Mouse (Mus musculus): ENCODE results near the gene Pan2. TPM values are rescaled to one million over a fixed set of nuclear protein-coding genes. Genes with fewer than 3 reads are reported as not detected.
"Not testable (repeated sequence)": the region's sequence is repeated elsewhere in the genome, so short reads cannot be mapped to it uniquely, and the experiment has no call there.

The Pan2 gene
- total and polyA plus RNA-seq, 3 experiments: 10.6 to 18.5 (median 11.0) TPM

DNA sequence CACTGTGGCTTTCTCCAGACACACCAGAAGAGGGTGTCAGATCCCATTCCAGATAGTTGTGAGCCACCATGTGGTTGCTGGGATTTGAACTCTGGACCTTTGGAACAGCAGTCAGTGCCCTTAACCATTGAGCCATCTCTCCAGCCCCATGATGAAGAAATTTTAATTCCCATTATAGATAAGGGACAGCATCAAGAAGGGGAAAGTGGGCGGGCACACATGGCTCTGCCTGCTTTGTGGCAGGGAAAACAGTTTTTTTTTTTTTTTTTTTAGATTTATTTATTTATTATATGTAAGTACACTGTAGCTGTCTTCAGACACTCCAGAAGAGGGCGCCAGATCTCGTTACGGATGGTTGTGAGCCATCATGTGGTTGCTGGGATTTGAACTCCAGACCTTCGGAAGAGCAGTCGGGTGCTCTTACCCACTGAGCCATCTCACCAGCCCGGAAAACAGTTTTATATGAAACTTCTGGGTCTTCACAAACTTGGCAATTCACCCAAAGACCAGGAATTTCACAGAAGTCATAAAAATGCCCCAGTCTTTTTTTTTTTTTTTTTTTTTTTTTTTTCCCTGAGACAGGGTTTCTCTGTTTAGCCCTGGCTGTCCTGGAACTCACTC is 30.2 kb upstream of the Pan2 start:
- H3K4me2 ChIP-seq (ENCODE audit: insufficient read depth, low read depth, poor library complexity, severe bottlenecking); in situ Hi-C loops (cut with MboI; ENCODE audit: low pct_ligation_motif_present, low pct_unique_long_range_greater_than_20kb, low sequenced_read_pairs); H3K4me3 ChIP-seq (replicated peaks in 1 of 3; ENCODE audit: low read depth in 2 of 3, low read length in 2 of 3, poor library complexity in 1 of 3); H3K9ac ChIP-seq (ENCODE audit: insufficient read depth, low read depth); DNase-seq (ENCODE audit: extremely low read depth); H3K79me2 ChIP-seq (replicated peaks; ENCODE audit: control insufficient read depth, extremely low read depth, insufficient read depth, poor library complexity, severe bottlenecking); H3K27me3 ChIP-seq (replicated peaks); H3K27ac ChIP-seq (ENCODE audit: insufficient read depth, low read depth); H3K9me3 ChIP-seq (replicated peaks; ENCODE audit: low read length); dilution Hi-C loops (cut with MboI; ENCODE audit: extremely low pct_ligation_motif_present, extremely low pct_unique_long_range_greater_than_20kb, low sequenced_read_pairs): not testable (repeated sequence)
- peaks cover 8 to 33% of the 10 kb centered on the region in 2 experiments for H3K36me3 ChIP-seq (replicated peaks in 1 of 2; ENCODE audit: control insufficient read depth in 1 of 2, insufficient read depth in 1 of 2, low read length in 1 of 2)
- H3K4me1 ChIP-seq (ENCODE audit: control insufficient read depth in 1 of 2, insufficient read depth in 2 of 2): peaks cover 5 to 21% of the 10 kb centered on the region in 2 experiments; a peak in 2 of 4 replicates
- TF ChIP-seq ZNF384 (IDR thresholded peaks at IDR 0.05; ENCODE audit: low read depth, low read length): 0 out of 2 replicates have a peak, but pooled peaks have one; percentile 27

DNA sequence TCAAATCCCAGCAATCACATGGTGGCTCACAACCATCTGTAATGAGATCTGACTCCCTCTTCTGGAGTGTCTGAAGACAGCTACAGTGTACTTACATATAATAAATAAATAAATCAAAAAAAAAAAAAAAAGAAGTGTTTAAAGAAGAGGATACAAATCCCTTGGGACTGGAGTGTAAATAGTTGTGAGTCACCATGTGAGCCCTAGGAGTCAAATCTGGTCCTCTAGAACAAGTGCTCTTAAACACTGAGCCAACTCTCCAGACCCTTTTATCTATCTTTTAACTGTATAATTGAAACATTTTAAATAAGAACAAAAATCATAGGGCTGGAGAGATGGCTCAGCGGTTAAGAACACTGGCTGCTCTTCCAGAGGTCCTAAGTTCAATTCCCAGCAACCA is 27.8 kb upstream of the Pan2 start:
- in situ Hi-C loops (cut with MboI; ENCODE audit: low pct_ligation_motif_present, low pct_unique_long_range_greater_than_20kb, low sequenced_read_pairs); dilution Hi-C loops (cut with MboI; ENCODE audit: extremely low pct_ligation_motif_present, extremely low pct_unique_long_range_greater_than_20kb, low sequenced_read_pairs); H3K79me2 ChIP-seq (replicated peaks; ENCODE audit: control insufficient read depth, extremely low read depth, insufficient read depth, poor library complexity, severe bottlenecking); H3K4me3 ChIP-seq (replicated peaks in 1 of 3; ENCODE audit: low read depth in 2 of 3, low read length in 2 of 3, poor library complexity in 1 of 3); H3K9me3 ChIP-seq (replicated peaks; ENCODE audit: low read length); H3K9ac ChIP-seq (ENCODE audit: insufficient read depth, low read depth); H3K27ac ChIP-seq (ENCODE audit: insufficient read depth, low read depth); H3K27me3 ChIP-seq (replicated peaks); H3K4me2 ChIP-seq (ENCODE audit: insufficient read depth, low read depth, poor library complexity, severe bottlenecking); DNase-seq (ENCODE audit: extremely low read depth): not testable (repeated sequence)
- Histone ChIP-seq H3K4me1 (ENCODE audit: control insufficient read depth in 1 of 2, insufficient read depth in 2 of 2) (peaks cover 5 to 12% of the 10 kb centered on the region in 2 experiments; a peak in 1 of 4 replicates), H3K36me3 (replicated peaks in 1 of 2; ENCODE audit: control insufficient read depth in 1 of 2, insufficient read depth in 1 of 2, low read length in 1 of 2) (peaks cover 23 to 55% of the 10 kb centered on the region in 2 experiments)

DNA sequence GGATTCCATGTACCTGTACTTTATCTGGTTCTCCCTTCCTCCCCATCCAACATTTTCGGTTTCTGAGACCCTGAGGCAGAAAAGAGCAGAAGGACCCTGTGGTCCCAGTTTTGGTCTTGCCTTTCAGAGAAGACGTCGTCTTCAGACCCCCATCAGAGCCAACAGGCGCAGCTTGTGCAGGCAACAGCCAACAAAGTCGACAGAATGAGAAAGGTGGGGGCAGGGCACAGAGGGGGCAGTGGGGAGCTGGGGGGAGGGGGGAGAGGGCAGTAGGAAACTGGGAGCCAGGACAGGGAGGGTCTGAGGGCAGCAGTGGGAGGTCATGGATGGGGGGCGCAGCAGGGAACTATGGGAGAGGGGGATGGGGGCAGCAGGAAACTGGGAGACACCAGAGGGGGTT is 25.0 kb upstream of the Pan2 start:
- dilution Hi-C loops (cut with MboI; ENCODE audit: extremely low pct_ligation_motif_present, extremely low pct_unique_long_range_greater_than_20kb, low sequenced_read_pairs) (no loop called here), in situ Hi-C loops (cut with MboI; ENCODE audit: low pct_ligation_motif_present, low pct_unique_long_range_greater_than_20kb, low sequenced_read_pairs) (no loop called here)
- Histone ChIP-seq H3K27ac (ENCODE audit: insufficient read depth, low read depth) (no peak overlapping the region), H3K9ac (ENCODE audit: insufficient read depth, low read depth) (no peak overlapping the region), H3K27me3 (replicated peaks) (no peaks in the 10 kb centered on the region), H3K36me3 (replicated peaks in 1 of 2; ENCODE audit: control insufficient read depth in 1 of 2, insufficient read depth in 1 of 2, low read length in 1 of 2) (peaks cover 43 to 77% of the 10 kb centered on the region in 2 experiments), H3K9me3 (replicated peaks; ENCODE audit: low read length) (no peaks in the 10 kb centered on the region), H3K4me3 (replicated peaks in 1 of 3; ENCODE audit: low read depth in 2 of 3, low read length in 2 of 3, poor library complexity in 1 of 3) (no peak overlapping the region), H3K4me1 (ENCODE audit: control insufficient read depth in 1 of 2, insufficient read depth in 2 of 2) (no peaks in the 10 kb centered on the region), H3K4me2 (ENCODE audit: insufficient read depth, low read depth, poor library complexity, severe bottlenecking) (no peak overlapping the region), H3K79me2 (replicated peaks; ENCODE audit: control insufficient read depth, extremely low read depth, insufficient read depth, poor library complexity, severe bottlenecking) (no peaks in the 10 kb centered on the region)
- TF ChIP-seq MAX (IDR thresholded peaks at IDR 0.05; ENCODE audit: low read length) (no peak), SMC3 (IDR thresholded peaks at IDR 0.05; ENCODE audit: low read depth, low read length) (no peak), EP300 (IDR thresholded peaks at IDR 0.05; ENCODE audit: low read length) (no peak), ELF1 (IDR thresholded peaks at IDR 0.05; ENCODE audit: low read depth, low read length) (no peak), GABPA (IDR thresholded peaks at IDR 0.05; ENCODE audit: insufficient replicate concordance, low read depth, low read length) (no peak), TBP (conservative IDR thresholded peaks at IDR 0.05; ENCODE audit: low read depth, low read length) (no peak), ZKSCAN1 (IDR thresholded peaks at IDR 0.05; ENCODE audit: borderline replicate concordance, low read depth, low read length) (no peak), CTCF (conservative IDR thresholded peaks at IDR 0.05 in 1 of 2, IDR thresholded peaks at IDR 0.05 in 1 of 2; ENCODE audit: low read depth in 2 of 2, low read length in 2 of 2) (no peak), KAT2A (IDR thresholded peaks at IDR 0.05; ENCODE audit: insufficient replicate concordance, low read length) (no peak), CHD2 (IDR thresholded peaks at IDR 0.05; ENCODE audit: low read length) (no peak), NRF1 (IDR thresholded peaks at IDR 0.05; ENCODE audit: low read depth, low read length) (no peak)
- DNase-seq (ENCODE audit: extremely low read depth): no peak

All from CH12.LX (cell line).